Mouse (Mus musculus) spleen, postnatal 4 days (tissue): ENCODE measurements at regions not wholly inside any gene's neighbourhood (a gene's known extent, or its start where the extent isn't known, plus 50 kb on each side); places are given as distances from the start of the nearest gene placed in this dataset.
A peak's percentile ranks its signal among the peaks of the same experiment; 100 is the strongest.

ENCODE experiments used
- DNase-seq, 2 experiments: peaks; one replicate each; pipeline ENCODE4 v3.0.0; 2022; ENCODE audit warnings: low spot score in 2 of 2

DNA sequence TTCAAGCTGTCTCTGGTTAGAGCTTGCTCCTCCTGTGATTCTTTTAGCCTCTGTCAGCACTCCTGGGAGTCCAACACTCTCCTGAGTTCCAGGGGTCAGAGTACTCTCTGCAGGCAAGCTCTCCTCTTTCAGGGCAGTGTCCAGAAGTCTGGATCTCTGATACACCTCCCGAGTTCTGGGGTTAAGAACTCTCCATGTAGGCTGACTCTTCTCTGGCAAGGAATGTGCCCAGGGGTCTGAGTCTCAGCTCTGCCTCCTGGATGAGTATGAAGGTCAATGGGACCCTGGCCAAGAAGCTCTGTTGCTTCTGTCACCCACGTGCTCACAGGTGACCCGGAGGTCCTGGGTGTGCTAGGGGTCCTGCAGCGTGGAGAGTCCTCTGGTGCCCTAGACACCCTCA lies 1146.2 kb upstream of the Gm38303 start:
- DNase-seq: peak in 1 of 2 experiments; percentile 49

DNA sequence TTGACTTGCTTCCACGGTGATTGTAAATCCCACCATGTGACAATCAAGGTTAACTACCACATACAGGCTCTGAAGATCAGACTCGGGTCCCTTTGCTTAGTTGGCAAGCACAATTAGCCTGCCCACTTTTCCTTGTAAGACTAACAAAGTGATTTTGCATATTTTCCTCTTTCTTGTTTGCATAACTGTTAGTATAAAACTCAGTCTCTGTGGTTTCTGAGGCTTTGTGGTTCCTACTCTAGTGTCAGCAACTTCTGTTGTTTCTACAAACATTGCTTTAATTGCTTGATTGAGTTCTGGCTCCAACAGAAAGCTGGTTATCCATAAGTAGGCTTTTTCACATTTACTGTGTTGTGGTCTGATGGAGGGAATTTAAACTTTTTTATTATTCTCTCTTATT lies 1121.4 kb upstream of the Gm38303 start:
- DNase-seq: no peak

DNA sequence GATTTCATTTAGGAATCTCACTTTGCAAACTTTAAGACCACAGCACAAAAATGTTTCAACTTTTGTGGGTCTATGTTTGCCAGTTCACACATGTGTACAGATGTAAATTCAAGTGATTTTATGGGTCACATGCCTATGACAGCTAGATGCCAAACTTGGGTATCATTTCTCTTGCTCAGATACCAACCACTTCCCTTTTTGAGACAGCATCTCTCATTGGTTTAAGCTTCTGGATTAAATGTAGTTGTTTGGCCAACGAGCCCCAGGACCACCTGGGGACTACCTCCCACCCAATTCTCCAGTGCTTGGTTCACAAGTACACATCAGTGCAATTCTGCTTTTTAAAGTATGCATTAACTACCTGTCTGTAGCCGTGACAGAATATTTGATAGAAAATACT lies 1120.7 kb upstream of the Gm38303 start:
- DNase-seq: no peak
